Mouse (Mus musculus): ENCODE results near the gene Lhx2.

DNA sequence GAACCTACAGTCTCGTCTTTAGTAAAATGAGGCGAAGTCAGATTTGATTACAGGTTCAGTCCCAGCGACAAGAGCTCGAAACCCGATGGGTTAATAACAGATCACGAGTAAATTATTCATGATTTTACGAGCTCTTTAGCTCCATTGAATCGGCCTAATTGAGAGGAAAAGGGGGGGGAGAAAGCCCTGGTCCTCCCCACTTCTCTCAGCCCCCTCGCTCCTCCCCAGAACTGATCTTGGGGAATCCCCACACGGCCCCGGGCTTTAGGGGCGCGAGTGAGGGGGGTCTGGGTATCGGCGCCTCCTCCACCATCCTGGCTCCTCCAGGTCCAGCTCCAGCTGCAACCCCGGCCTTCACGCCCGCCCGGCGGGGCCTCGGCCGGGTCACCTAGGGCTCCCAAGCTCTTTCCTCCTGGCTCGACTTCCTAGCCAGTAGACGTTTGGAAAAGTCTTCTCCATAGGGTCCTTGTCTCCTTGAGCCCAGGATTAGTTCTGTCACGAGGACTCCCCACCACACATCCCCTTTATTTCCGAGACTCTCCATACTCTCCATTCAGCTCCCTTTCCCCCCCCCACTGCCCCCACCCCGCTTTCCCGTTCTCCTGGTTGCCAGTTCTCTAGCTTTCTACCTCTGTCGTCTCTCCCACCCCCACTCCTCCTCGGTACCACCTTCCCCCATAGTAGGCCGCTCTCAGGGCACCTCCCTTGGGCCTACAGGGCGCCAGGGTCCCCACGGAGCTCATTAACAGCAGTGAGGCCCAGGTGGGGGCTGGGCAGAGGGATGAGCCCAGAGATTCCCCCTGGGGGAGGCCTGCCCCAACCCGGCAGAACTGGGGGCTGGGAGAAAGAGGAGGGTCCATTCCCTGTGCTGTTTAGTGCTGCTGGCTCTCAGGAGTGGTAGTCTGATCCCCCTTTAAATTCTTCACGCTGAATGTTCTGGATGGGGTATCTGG, 18.5 kb downstream of the Lhx2 start:
- no peak for TF ChIP-seq CTCF (IDR thresholded peaks at IDR 0.05; ENCODE audit: low read depth)
- TF ChIP-seq EP300 (IDR thresholded peaks at IDR 0.05; ENCODE audit: low read depth): no peak

Measured in heart, postnatal 0 days (tissue).